Mouse (Mus musculus) adrenal gland, adult 2 months (tissue): ENCODE results near the gene Rexo2. TPM values are rescaled to one million over a fixed set of nuclear protein-coding genes. Genes with fewer than 3 reads are reported as not detected.
A peak's percentile ranks its signal among the peaks of the same experiment; 100 is the strongest.
"Not testable (repeated sequence)": the region's sequence is repeated elsewhere in the genome, so short reads cannot be mapped to it uniquely, and the experiment has no call there.

Experiments
- DNase-seq: peaks from one replicate; pipeline ENCODE4 v3.0.0; 2021
- polyA plus RNA-seq: library from polyadenylated mRNA; depleted of rRNA; stranded (reverse); fragments of >200 nt; gene quantifications from 2 replicates; pipeline ENCODE4 v1.2.3, GENCODE M21; 2012
- total RNA-seq, 2 experiments: library from RNA; stranded (reverse); gene quantifications; 2 replicates each; pipeline ENCODE4 v1.2.3; 2021

Rexo2 gene
- total and polyA plus RNA-seq, 3 experiments = 65.1 to 150 (median 143) TPM

DNA sequence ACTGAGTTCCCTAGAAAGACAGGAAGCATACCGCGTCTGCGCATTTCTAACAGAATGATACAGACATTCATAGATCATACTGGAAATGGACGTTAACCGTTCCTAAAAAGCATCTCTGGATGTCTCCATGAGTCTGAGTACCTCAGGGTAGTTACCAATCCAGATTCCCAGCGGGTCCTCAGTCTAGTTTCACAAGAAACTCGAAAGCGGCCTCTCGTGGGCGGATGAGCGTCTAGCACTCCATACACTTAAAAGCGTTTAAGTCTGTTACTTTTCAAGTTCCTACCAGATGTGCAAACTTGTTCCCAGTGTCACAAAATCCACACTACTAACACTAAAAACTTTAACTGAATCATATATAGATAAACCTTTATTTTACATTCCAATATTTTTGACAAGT lies 7.3 kb downstream of the Rexo2 start:
- no peak for DNase-seq

DNA sequence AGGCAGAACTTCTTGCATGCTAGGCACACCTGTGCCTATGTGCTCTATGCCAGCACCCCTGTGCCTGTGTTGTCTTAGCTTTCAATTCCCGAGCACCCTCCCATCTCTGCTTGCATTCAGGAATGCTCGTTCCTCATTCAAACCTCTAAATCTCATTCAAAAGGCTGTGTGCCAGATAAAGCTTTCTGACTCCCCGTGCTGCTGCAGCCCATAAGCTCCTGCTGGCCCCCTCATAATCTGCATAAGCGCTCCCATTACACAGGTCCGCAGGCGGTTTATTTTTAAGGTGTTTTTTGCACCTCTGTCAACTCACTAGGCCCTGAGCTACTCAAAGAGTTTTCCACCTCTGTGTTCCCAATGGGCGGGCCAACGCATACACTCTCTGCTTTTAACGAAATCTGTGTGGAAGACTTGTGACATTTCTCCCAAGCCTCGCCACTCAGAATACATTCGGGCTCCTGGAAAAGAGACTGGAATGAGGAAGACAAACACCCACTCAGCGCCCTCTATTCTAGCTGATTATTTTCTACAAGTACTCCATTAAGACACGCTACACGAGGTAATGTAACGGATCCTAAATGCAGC lies 7.9 kb downstream of the Rexo2 start:
- no peak for DNase-seq

- DNase-seq = not testable (repeated sequence)
These were observed 13.0 kb downstream of the Rexo2 start for GRCm38 (mm10) chr9:48467471-48467870.

DNA sequence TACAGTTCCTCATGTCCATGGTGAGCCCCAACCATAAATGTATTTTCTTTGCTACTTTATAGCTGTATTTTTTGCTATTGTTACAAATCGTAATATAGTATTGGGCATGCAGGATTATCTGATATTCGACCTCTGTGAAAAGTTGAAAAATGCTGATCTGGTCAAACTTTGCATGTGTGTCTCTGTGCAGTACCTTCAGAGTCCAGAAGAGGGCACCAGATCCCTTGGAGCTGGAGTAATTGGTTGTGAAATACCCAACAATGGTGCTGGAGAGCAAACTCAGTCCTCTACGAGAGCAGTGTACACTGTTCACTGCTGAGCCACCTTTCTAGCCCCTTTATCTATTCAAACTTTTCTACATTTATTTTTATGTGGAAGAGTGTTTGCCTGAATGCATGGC lies 13.6 kb downstream of the Rexo2 start:
- DNase-seq = peak; percentile 61

- DNase-seq = no peak
These were observed 14.8 kb downstream of the Rexo2 start for GRCm38 (mm10) chr9:48465671-48466070.

- DNase-seq = peak; percentile 61
These were observed 18.9 kb downstream of the Rexo2 start for GRCm38 (mm10) chr9:48461545-48461944.

- DNase-seq = no peak
These were observed 19.7 kb downstream of the Rexo2 start for GRCm38 (mm10) chr9:48460720-48461119.

DNA sequence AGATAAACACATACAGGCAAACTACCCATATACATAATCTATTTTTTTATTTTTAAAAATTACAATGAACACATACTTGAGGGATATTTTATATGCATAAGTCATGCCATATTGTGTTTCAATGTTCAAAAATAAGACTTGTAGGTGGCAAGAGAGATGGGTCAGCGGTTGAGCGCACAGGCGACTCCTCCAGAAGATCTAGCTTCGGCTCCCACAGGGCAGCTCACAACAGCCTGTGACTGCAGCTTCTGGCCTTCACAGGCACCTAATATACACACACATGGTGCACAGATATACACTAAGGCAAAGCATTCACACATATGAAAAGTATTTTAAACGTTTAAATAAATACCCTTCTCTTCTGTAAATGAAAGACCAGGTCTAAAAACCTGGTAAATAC lies 21.0 kb downstream of the Rexo2 start:
- DNase-seq = no peak

DNA sequence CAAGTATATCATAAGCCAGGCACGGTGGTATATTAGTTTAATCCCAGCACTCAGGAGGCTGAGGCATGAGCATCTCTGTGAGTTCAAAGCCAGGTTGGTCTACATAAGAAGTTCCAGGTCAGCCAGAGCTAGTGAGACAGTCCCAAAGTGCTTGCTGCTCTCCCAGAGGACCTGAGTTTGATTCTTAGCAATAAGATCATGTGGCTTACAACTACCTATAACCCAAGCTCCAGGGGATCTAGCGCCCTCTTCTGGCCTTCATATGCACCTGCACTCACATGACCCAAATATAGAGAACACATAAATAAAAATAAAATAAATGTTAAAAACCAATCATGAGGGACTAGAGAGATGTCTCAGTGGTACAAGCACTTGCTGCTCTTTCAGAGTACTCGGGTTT lies 21.5 kb downstream of the Rexo2 start:
- no peak for DNase-seq

DNA sequence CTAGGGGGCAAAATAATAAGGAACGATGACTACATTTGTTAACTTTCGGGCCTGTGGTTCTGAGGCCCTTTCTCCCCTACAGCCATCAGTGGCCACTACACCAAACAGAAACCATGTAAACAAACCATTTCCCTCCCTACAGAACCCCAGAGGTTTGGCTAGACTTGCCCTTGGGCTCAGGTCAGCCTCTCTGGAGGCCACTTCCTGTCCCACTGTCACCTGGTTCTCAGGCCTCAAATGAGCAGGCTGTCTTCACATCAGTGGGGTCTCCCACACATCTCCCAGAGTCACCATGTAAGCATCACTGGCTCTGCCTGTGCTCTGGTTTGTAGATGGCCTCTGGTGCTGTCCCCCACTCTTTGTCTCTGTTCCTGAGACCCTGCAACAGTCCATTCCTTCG lies 24.5 kb downstream of the Rexo2 start:
- no peak for DNase-seq

- no peak for DNase-seq
These were observed 30.4 kb downstream of the Rexo2 start for GRCm38 (mm10) chr9:48450066-48450465.

- DNase-seq = peak; percentile 29
These were observed 32.6 kb downstream of the Rexo2 start for GRCm38 (mm10) chr9:48447783-48448209.

GRCm38 (mm10) chr9:48444821-48445220 lies 35.6 kb downstream of the Rexo2 start:
- no peak for DNase-seq

GRCm38 (mm10) chr9:48443873-48444272 lies 36.5 kb downstream of the Rexo2 start:
- DNase-seq = no peak

GRCm38 (mm10) chr9:48432449-48432848 lies 48.0 kb downstream of the Rexo2 start:
- DNase-seq = no peak

DNA sequence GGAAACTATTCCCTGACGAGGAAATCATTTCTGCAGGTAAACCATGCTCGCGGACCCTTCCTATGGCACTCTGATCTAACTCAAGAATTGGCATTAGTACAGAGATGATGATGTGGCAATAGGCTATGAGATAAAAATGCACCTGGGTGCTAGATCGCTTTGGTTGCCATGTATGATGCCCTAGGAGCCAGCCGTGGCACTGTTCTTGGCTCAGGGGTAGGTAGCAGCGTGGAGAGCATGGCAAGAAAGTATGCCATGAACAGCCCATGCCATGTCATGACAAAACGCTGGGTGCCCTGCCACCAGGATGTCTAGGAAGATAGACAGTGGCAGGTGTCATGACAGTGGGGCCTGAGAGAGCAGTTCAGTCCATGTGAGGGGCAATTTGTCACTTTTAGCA lies 53.2 kb downstream of the Rexo2 start:
- DNase-seq = no peak

DNA sequence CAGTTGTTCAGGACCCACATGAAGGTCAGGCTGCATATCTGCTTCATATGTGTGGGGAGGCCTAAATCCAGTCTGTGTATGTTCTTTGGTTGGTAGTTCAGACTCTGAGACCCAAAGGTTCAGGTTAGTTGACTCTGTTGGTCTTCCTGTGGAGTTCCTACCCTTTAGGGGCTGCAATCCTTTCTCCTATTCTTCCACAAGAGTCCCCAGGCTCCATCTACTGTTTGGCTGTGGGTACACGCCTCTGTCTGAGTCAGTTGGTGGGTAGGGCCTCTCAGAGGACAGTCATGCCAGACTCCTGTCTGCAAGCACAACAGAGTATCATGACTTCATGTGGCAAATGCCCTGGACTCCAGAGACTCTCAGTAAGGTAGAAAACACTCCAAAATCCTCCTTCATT lies 57.2 kb downstream of the Rexo2 start:
- DNase-seq = peak; percentile 64

DNA sequence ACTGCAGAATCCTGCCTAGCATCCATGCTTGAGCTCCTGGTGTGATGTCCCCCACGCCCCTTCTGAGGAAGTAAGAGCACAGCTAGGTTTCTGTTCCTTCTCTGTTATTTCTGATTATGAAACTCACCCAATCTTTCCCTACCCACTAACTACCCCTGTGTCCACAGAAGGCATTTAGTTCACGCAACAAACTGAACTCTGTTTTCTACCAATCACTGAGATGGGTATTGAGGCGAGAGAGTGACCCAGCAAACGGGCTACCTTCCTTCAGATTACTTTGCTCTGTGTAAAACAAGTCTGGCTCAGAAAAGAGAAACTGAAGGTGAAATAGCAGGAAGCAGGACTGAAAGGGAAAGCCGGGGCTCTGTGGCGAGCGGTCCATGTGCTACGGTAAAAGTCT lies 58.0 kb downstream of the Rexo2 start:
- DNase-seq = no peak

DNA sequence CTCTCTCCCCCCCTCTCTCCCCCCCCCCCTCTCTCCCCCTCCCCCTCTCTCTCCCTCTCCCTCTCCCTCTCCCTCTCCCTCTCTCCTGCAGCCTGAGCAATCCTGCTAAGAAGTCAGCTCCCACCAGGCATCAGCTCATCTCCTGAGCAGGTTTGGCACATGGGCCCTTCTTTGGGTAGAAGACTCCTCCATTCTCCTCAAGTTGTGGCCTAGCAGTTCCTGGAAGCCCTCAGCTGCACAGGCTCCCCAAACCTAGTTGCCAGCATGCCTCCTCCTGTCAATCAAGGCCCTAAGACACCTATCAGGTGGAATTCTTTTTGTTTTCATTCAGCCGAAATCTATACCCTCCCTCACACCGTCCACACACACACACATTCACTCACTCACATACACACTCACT lies 58.9 kb downstream of the Rexo2 start:
- no peak for DNase-seq

- no peak for DNase-seq
These were observed 59.4 kb downstream of the Rexo2 start for GRCm38 (mm10) chr9:48421029-48421428.

- DNase-seq = no peak
These were observed 60.0 kb downstream of the Rexo2 start for GRCm38 (mm10) chr9:48420437-48420836.

- no peak for DNase-seq
These were observed 61.6 kb downstream of the Rexo2 start for GRCm38 (mm10) chr9:48418829-48419228.
